Mouse (Mus musculus) hindbrain, embryonic 14.5 days (tissue): Measurements from ENCODE around the gene Htr1a. TPM values are rescaled to one million over a fixed set of nuclear protein-coding genes. Genes with fewer than 3 reads are reported as not detected.

ENCODE experiments used
- ATAC-seq: fragments of 200-750 bp; cut with Nextera tagmentation; 2 replicates; pipeline ENCODE4 v1.8.0; 2017; ENCODE audit warnings: moderate number of reproducible peaks, mild to moderate bottlenecking, moderate TSS enrichment, moderate library complexity; ENCODE audit not compliant: low FRiP score
- DNase-seq: peaks from one replicate; pipeline ENCODE4 v3.0.0-alpha.2; 2015; ENCODE audit warnings: low spot score
- H3K27ac ChIP-seq: fragments of 300-500 bp; sonication (generic); 2 replicates; pipeline ENCODE4 v1.5.1; 2014; ENCODE audit warnings: mild to moderate bottlenecking, moderate library complexity
- H3K27me3 ChIP-seq: fragments of 300-500 bp; sonication (generic); 2 replicates; pipeline ENCODE4 v1.6.1; 2014; ENCODE audit warnings: mild to moderate bottlenecking, low read length, mixed read lengths; ENCODE audit not compliant: control insufficient read depth, insufficient read depth
- H3K36me3 ChIP-seq: fragments of 300-500 bp; sonication (generic); replicated peaks from 2 replicates; pipeline ENCODE4 v1.6.1; 2014; ENCODE audit not compliant: control insufficient read depth, insufficient read depth
- H3K4me1 ChIP-seq: fragments of 300-500 bp; sonication (generic); replicated peaks from 2 replicates; pipeline ENCODE4 v1.6.1; 2014; ENCODE audit warnings: antibody characterized with exemption, low read length, mixed read lengths; ENCODE audit not compliant: control insufficient read depth, insufficient read depth
- H3K4me2 ChIP-seq: fragments of 300-500 bp; sonication (generic); replicated peaks from 2 replicates; pipeline ENCODE4 v1.6.1; 2014; ENCODE audit warnings: mild to moderate bottlenecking, moderate library complexity
- H3K4me3 ChIP-seq: fragments of 300-500 bp; sonication (generic); replicated peaks from 2 replicates; pipeline ENCODE4 v1.5.1; 2014; ENCODE audit warnings: mild to moderate bottlenecking, low read length
- H3K9ac ChIP-seq: fragments of 300-500 bp; sonication (generic); 2 replicates; pipeline ENCODE4 v1.6.1; 2014
- H3K9me3 ChIP-seq: fragments of 300-500 bp; sonication (generic); 2 replicates; pipeline ENCODE4 v1.6.1; 2016; ENCODE audit warnings: low read length; ENCODE audit not compliant: control insufficient read depth
- WGBS: fragments of 180-500 bp; shearing (Covaris S2); extraction: QIAGEN DNeasy Blood & Tissue Kit; methylation state at CpG from one replicate; pipeline ENCODE4 v1.1.7; 2014; 5-methylcytosine and 5-hydroxymethylcytosine counted together
- polyA plus RNA-seq: library from polyadenylated mRNA; unstranded; fragments of >200 nt; fragmentation: Nextera tagmentation; extraction: Ambion mirVana; gene quantifications from 2 replicates; pipeline ENCODE4 v1.2.1, GENCODE M21; 2014

Gene Htr1a
- polyA plus RNA-seq, result 5.1 and 5.2 TPM in 2 replicates

DNA sequence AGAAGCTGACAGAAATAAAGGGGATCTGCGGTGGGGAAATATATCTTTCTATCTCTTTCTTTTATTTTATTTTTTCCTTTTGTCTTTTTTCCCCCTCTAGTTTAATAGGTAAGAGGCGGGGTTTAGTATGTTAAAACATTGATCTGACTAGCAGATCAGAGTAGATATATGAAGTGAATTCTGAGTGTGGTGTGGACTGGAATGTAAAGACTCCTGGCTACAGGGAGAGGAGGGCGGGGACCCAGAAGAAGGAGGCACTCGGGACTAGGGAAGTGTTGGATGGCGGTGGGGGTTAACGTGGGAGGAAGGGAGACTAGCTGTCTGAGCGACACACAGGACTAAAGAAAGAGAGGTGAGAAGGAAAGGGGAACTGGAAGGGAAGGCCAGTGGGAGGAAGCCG is at the start of gene Htr1a:
Gene Htr1a (plus strand): TSS at position 301 of the 400 bp plus-strand sequence.
- H3K4me1 ChIP-seq, result no peaks in the 10 kb centered on the region
- peaks cover 41% of the 10 kb centered on the region for H3K27me3 ChIP-seq
- ATAC-seq (no peak), DNase-seq (no peak)
- H3K4me2 ChIP-seq, result peak within 1 kb of the TSS; percentile 90
- peak within 1 kb of the TSS; percentile 45 for H3K4me3 ChIP-seq
- WGBS, result 6% methylated on average over 8 of the region's 8 CpGs
- H3K9me3 ChIP-seq, result no peaks in the 10 kb centered on the region
- H3K36me3 ChIP-seq, result no peaks in the 10 kb centered on the region
- H3K9ac ChIP-seq, result peak within 1 kb of the TSS; percentile 50
- H3K27ac ChIP-seq, result no peak within 1 kb of the TSS

DNA sequence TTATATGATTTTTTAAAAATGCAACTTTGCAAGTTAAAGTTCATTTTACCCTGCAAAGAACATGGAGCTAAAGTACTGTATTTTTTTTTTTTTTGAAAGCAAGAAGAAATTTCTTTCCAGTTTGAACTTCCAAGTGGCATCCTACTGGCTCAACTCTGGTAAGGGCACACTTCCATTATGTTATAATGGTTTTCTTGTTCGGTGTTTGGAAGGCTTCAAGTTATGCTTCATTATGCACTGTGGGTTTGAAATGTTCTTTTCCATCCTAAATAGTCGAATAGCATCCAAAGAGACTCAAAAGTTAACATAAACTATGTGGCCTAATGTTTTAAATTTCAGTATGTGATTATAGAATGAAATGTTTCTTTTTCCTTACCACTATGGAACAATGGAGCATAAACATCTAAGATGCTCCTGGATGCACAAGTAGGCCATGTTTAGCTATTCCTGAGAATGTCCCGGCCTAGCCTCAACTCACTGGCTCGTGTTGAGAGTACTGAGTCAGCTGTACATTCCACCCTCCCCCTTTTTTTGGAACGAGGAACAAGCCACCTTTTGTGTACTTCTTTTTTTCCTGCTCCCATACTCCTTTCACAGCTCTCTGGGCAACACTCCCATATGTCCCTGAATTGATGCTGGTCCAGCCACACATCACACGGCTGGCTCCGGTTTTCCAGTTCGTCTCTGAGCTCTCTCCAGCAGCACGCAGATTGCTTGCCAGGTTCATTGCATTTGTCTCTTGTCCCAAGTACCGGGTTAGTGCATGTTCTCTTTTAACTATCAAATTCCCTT is 31.7 kb upstream of the Htr1a start:
- Histone ChIP-seq H3K36me3 (no peaks in the 10 kb centered on the region), H3K9me3 (no peaks in the 10 kb centered on the region), H3K4me2 (no peak overlapping the region), H3K9ac (no peak overlapping the region), H3K27ac (no peak overlapping the region), H3K4me1 (no peaks in the 10 kb centered on the region), H3K27me3 (no peaks in the 10 kb centered on the region), H3K4me3 (no peak overlapping the region)
- DNase-seq, result peak; percentile 48
- WGBS, result 69% methylated on average over 10 of the region's 10 CpGs
- peak; percentile 91 for ATAC-seq

DNA sequence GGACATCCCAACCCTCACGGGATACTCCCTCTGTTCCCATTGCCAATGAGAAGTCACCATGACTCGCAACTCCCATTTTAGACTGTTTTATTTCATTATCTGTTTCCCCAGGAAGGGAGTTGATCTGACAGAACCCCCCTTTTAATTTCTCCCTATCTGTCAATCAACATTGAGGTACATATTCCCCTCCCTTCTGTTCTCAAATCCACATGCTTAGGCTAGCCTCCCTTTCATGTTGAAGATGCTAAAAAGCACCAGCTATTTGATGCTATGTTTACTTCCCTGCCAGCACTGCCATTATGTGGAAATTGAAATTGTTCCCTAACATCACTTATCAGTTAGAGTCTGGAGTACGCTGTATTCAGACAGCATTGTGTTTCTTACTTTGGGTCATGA is 31.1 kb upstream of the Htr1a start:
- no peak overlapping the region for H3K4me3 ChIP-seq
- H3K36me3 ChIP-seq, result no peaks in the 10 kb centered on the region
- no peak overlapping the region for H3K27ac ChIP-seq
- no peak overlapping the region for H3K4me2 ChIP-seq
- WGBS, result 80% methylated on average over 3 of the region's 3 CpGs
- no peak for DNase-seq
- no peaks in the 10 kb centered on the region for H3K27me3 ChIP-seq
- H3K4me1 ChIP-seq, result no peaks in the 10 kb centered on the region
- ATAC-seq, result no peak
- no peak overlapping the region for H3K9ac ChIP-seq
- no peaks in the 10 kb centered on the region for H3K9me3 ChIP-seq

DNA sequence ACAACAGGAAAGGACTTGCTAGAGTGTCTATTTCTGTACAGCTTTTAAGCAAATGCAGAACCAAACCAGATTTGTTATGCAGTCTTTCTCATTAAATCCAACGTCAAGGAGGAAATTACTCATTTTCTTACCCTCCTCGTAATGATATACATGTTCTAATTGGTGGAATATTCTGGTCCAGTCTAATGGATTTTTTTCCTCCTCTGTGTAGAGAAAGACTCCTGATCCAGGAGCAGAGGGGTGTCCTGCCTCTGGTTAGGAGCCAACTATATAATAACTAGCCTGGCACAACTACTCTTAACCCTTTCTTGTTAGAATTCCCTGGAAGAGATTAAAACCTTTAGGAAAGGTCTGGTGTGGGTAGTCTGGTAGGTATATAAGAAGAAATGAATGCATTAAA is 10.3 kb upstream of the Htr1a start:
- no peaks in the 10 kb centered on the region for H3K36me3 ChIP-seq
- WGBS, result 86% methylated on average over 2 of the region's 2 CpGs

DNA sequence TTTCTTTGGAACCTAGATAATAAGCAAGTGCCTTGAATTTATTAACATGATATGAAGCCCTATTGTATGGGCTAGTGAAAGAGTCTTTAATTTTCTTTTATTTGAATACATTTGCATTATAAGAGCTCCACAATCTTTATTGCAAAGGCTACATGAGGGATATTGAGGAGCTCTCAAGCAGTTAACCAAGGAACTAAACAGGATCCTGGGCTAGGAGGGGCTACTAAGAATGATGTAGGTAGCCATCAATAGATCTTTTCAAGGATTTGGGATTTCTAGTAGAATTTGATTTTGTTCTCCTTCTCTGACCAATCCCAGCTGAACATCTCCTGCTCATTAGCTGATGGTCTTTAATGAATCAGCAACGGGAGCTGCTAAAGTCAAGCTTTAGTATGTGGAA is 9.8 kb upstream of the Htr1a start:
- 91% methylated on average over 1 of the region's 1 CpGs for WGBS
- Histone ChIP-seq H3K27ac (no peak overlapping the region), H3K4me1 (no peaks in the 10 kb centered on the region), H3K4me2 (no peak overlapping the region), H3K9ac (no peak overlapping the region), H3K27me3 (no peaks in the 10 kb centered on the region), H3K9me3 (no peaks in the 10 kb centered on the region), H3K36me3 (no peaks in the 10 kb centered on the region), H3K4me3 (no peak overlapping the region)
- DNase-seq, result no peak
- no peak for ATAC-seq

More for the DNA sequence above, 10.3 kb upstream of the Htr1a start:
- no peaks in the 10 kb centered on the region for H3K4me1 ChIP-seq
- DNase-seq, result no peak
- no peaks in the 10 kb centered on the region for H3K27me3 ChIP-seq
- no peak overlapping the region for H3K27ac ChIP-seq
- ATAC-seq, result no peak
- H3K9me3 ChIP-seq, result no peaks in the 10 kb centered on the region
- H3K4me2 ChIP-seq, result no peak overlapping the region
- H3K9ac ChIP-seq, result no peak overlapping the region
- no peak overlapping the region for H3K4me3 ChIP-seq

DNA sequence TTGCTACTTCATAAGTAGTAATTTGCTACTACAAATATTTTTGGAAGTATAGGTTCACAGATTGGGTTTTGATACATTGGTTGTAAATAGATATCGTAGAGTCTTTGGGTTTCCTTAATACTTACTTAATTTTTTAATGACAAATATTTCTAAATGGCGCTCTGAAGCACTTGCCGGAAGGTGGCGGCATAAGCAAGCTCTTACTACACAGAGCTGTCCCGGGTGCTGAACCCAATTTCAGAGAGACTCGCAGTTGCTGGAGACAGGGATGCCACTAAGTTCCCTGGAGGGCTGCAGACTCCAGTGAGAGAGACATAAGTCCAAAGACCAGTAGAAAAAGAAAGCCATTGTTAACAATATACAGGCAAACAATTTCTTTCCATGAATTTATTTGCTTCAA is 863 bp upstream of the Htr1a start:
- no peak overlapping the region for H3K27ac ChIP-seq
- WGBS, result 6% methylated on average over 6 of the region's 6 CpGs
- H3K4me2 ChIP-seq, result no peak overlapping the region
- H3K36me3 ChIP-seq, result no peaks in the 10 kb centered on the region
- H3K9ac ChIP-seq, result no peak overlapping the region
- H3K4me3 ChIP-seq, result no peak overlapping the region
- H3K27me3 ChIP-seq, result peaks cover 41% of the 10 kb centered on the region
- DNase-seq (peak; percentile 81), ATAC-seq (peak; percentile 47; the same call in 1 of the 2 replicates)
- no peaks in the 10 kb centered on the region for H3K9me3 ChIP-seq
- H3K4me1 ChIP-seq, result no peaks in the 10 kb centered on the region

DNA sequence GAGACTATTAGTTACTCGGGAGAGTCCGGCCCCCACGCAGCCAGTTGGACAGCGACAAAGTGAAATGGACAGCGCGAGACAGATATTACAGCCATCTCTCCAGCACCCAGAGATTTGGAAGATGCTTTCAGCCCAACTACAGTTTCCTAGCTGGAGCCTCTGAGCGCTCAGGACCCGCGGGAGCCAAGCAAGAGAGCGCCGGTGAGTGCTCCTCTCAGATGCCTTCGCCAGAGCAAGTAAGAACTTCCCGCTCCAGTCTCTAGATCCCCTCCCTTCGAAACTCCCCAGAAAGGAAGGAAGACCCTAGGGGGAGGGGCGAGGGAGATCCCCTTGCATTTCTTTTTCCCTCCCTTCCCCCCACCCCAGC is 415 bp downstream of the Htr1a start:
- Histone ChIP-seq H3K4me3 (peak overlapping the region; percentile 45), H3K4me1 (no peaks in the 10 kb centered on the region), H3K27ac (no peak overlapping the region), H3K9me3 (no peaks in the 10 kb centered on the region), H3K36me3 (no peaks in the 10 kb centered on the region), H3K27me3 (peaks cover 41% of the 10 kb centered on the region), H3K9ac (peak overlapping the region; percentile 50), H3K4me2 (peak overlapping the region; percentile 90)
- WGBS, result under 1% methylated on average over 15 of the region's 15 CpGs
- no peak for DNase-seq
- 0 out of 2 replicates have a peak, but pooled peaks have one; percentile 19 for ATAC-seq

DNA sequence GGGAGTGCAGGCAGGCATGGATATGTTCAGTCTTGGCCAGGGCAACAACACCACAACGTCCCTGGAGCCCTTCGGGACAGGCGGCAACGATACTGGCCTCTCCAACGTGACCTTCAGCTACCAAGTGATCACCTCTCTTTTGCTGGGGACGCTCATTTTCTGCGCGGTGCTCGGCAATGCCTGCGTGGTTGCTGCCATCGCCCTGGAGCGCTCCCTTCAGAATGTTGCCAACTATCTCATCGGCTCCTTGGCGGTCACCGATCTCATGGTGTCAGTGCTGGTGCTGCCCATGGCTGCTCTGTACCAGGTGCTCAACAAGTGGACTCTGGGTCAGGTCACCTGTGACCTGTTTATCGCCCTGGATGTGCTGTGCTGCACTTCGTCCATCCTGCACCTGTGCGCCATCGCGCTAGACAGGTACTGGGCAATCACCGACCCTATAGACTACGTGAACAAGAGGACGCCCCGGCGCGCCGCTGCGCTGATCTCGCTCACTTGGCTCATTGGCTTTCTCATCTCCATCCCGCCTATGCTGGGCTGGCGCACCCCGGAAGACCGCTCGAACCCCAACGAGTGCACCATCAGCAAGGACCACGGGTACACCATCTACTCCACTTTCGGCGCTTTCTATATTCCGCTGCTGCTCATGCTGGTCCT is 927 bp downstream of the Htr1a start:
- Histone ChIP-seq H3K9me3 (no peaks in the 10 kb centered on the region), H3K4me3 (peak overlapping the region; percentile 45), H3K9ac (peak overlapping the region; percentile 50), H3K27ac (no peak overlapping the region), H3K4me1 (no peaks in the 10 kb centered on the region), H3K27me3 (peaks cover 41% of the 10 kb centered on the region), H3K36me3 (no peaks in the 10 kb centered on the region), H3K4me2 (peak overlapping the region; percentile 90)
- WGBS, result under 1% methylated on average over 39 of the region's 39 CpGs
- no peak for DNase-seq
- peak; percentile 74 for ATAC-seq

DNA sequence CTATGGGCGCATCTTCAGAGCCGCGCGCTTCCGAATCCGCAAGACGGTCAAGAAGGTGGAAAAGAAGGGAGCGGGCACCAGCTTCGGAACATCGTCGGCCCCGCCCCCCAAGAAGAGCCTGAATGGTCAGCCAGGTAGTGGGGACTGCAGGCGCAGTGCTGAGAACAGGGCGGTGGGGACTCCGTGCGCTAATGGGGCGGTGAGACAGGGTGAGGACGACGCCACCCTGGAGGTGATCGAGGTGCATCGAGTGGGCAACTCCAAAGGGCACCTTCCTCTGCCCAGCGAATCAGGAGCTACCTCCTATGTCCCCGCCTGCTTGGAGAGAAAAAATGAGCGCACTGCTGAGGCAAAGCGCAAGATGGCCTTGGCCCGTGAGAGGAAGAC is 1.4 kb downstream of the Htr1a start:
- ATAC-seq, result peak; percentile 61
- Histone ChIP-seq H3K4me3 (peak overlapping the region; percentile 45), H3K4me2 (peak overlapping the region; percentile 90), H3K4me1 (no peaks in the 10 kb centered on the region), H3K9me3 (no peaks in the 10 kb centered on the region), H3K9ac (peak overlapping the region; percentile 50), H3K27me3 (peaks cover 41% of the 10 kb centered on the region), H3K27ac (no peak overlapping the region), H3K36me3 (no peaks in the 10 kb centered on the region)
- DNase-seq, result no peak
- 3% methylated on average over 26 of the region's 26 CpGs for WGBS
